Mouse (Mus musculus) lung, embryonic 15.5 days (tissue): ENCODE measurements around the gene Olfr153. TPM values are rescaled to one million over a fixed set of nuclear protein-coding genes. Genes with fewer than 3 reads are reported as not detected.
A peak's percentile ranks its signal among the peaks of the same experiment; 100 is the strongest.
"Not testable (repeated sequence)": the region's sequence is repeated elsewhere in the genome, so short reads cannot be mapped to it uniquely, and the experiment has no call there.

Experiments
- ATAC-seq: fragments of 200-750 bp; cut with Nextera tagmentation; 2 replicates; pipeline ENCODE4 v1.8.0; 2017; ENCODE audit warnings: moderate number of reproducible peaks, borderline replicate concordance; ENCODE audit not compliant: low FRiP score, low TSS enrichment; ENCODE audit errors: extremely low read depth
- H3K27ac ChIP-seq: fragments of 300-500 bp; sonication (generic); 2 replicates; pipeline ENCODE4 v1.5.1; 2015; ENCODE audit warnings: moderate library complexity, mild to moderate bottlenecking, inconsistent platforms
- H3K27me3 ChIP-seq: fragments of 300-500 bp; sonication (generic); 2 replicates; pipeline ENCODE4 v1.6.1; 2015; ENCODE audit warnings: inconsistent platforms
- H3K36me3 ChIP-seq: fragments of 300-500 bp; sonication (generic); 2 replicates; pipeline ENCODE4 v1.6.1; 2015; ENCODE audit warnings: inconsistent platforms
- H3K4me1 ChIP-seq: fragments of 300-500 bp; sonication (generic); 2 replicates; pipeline ENCODE4 v1.6.1; 2015; ENCODE audit warnings: inconsistent platforms
- H3K4me2 ChIP-seq: fragments of 300-500 bp; sonication (generic); 2 replicates; pipeline ENCODE4 v1.6.1; 2015; ENCODE audit warnings: inconsistent platforms, mild to moderate bottlenecking, moderate library complexity
- H3K4me3 ChIP-seq: fragments of 300-500 bp; sonication (generic); 2 replicates; pipeline ENCODE4 v1.5.1; 2015; ENCODE audit warnings: mild to moderate bottlenecking, inconsistent platforms
- H3K9ac ChIP-seq: fragments of 300-500 bp; sonication (generic); 2 replicates; pipeline ENCODE4 v1.6.1; 2015; ENCODE audit warnings: inconsistent platforms
- H3K9me3 ChIP-seq: fragments of 300-500 bp; sonication (generic); 2 replicates; pipeline ENCODE4 v1.6.1; 2016; ENCODE audit warnings: inconsistent platforms
- WGBS: fragments of 180-500 bp; shearing (Covaris S2); methylation state at CpG from one replicate; pipeline ENCODE4 v1.1.7; 2015; 5-methylcytosine and 5-hydroxymethylcytosine counted together
- polyA plus RNA-seq: library from polyadenylated mRNA; unstranded; fragments of >200 nt; fragmentation: Nextera tagmentation; extraction: Ambion mirVana; gene quantifications from 2 replicates; pipeline ENCODE4 v1.2.1, GENCODE M21; 2015

The Olfr153 gene
- not detected in 2 replicates for polyA plus RNA-seq

- Histone ChIP-seq H3K27ac (no peak within 1 kb of the TSS), H3K27me3 (no peaks in the 10 kb centered on the region), H3K36me3 (no peaks in the 10 kb centered on the region), H3K9ac (no peak within 1 kb of the TSS), H3K4me3 (no peak within 1 kb of the TSS), H3K9me3 (no peaks in the 10 kb centered on the region), H3K4me1 (no peaks in the 10 kb centered on the region), H3K4me2 (no peak within 1 kb of the TSS)
- no peak for ATAC-seq
These were observed at the start of gene Olfr153 for GRCm38 (mm10) chr2:87531496-87531895. Gene Olfr153, plus strand, starts transcription at chr2:87531796.

DNA sequence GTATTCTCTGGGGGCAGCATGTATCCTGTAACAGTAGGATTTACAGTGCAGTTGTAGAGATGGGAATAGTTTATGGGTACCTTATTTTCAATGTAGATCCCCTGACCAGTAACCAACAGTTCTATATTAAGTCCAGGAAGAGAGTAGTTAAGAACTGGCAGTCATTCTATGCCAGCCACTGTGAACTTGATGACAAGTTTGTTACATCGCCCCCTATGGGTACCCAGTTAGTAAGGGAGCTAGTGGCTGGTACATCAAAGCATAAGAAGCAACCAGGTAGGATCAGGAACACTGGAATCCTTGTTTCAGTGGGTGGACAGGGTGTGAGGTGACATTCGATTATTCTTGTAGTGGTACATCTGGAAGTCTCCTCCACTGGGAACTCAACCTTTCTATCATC, 49.3 kb upstream of the Olfr153 start:
- H3K36me3 ChIP-seq: no peaks in the 10 kb centered on the region
- H3K9me3 ChIP-seq: no peaks in the 10 kb centered on the region
- H3K4me1 ChIP-seq: no peaks in the 10 kb centered on the region
- ATAC-seq: no peak
- H3K27me3 ChIP-seq: no peaks in the 10 kb centered on the region
- H3K4me3 ChIP-seq: no peak overlapping the region
- no peak overlapping the region for H3K27ac ChIP-seq
- WGBS: 57% methylated on average over 2 of the region's 2 CpGs
- no peak overlapping the region for H3K4me2 ChIP-seq
- no peak overlapping the region for H3K9ac ChIP-seq

GRCm38 (mm10) chr2:87496993-87497392, 34.6 kb upstream of the Olfr153 start, which contains the start of gene Pramel7:
Gene Pramel7, minus strand, starts transcription at chr2:87497093.
- H3K27me3 ChIP-seq, H3K4me1 ChIP-seq: not testable (repeated sequence)

GRCm38 (mm10) chr2:87506265-87506664, 25.3 kb upstream of the Olfr153 start, which contains the start of gene Pramel6:
Gene Pramel6, plus strand, starts transcription at chr2:87506565.
- H3K4me2 ChIP-seq: no peak within 1 kb of the TSS
- WGBS: 76% methylated on average over 6 of the region's 6 CpGs
- H3K27ac ChIP-seq: no peak within 1 kb of the TSS
- H3K9ac ChIP-seq: no peak within 1 kb of the TSS
- no peaks in the 10 kb centered on the region for H3K36me3 ChIP-seq
- no peaks in the 10 kb centered on the region for H3K27me3 ChIP-seq
- H3K4me1 ChIP-seq: no peaks in the 10 kb centered on the region
- H3K9me3 ChIP-seq: no peaks in the 10 kb centered on the region
- no peak for ATAC-seq
- H3K4me3 ChIP-seq: no peak within 1 kb of the TSS

More at GRCm38 (mm10) chr2:87496993-87497392, 34.6 kb upstream of the Olfr153 start, which contains the start of gene Pramel7:
- H3K9ac ChIP-seq, H3K36me3 ChIP-seq, H3K4me3 ChIP-seq, H3K9me3 ChIP-seq, H3K27ac ChIP-seq, ATAC-seq, H3K4me2 ChIP-seq: not testable (repeated sequence)
- WGBS: 76% methylated on average over 4 of the region's 5 CpGs

DNA sequence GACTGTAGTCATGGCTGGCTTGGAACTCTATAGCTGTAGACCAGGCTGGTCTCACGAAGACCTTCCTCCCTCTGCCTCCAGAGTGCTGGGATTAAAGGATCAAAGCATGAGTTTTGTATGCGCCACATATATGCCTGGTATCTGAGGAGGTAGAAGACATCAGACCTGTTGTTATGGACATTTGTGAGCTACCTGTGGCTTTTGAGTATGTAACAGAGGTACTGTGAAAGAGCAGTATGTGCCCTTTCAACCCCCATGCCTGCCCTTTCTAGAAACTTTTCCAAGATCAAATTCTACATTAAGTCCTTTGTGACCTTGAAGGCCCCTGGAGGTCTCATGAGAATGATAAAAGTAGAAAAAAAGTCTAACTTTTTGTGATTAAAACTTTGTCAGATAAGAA, 16.6 kb upstream of the Olfr153 start:
- no peaks in the 10 kb centered on the region for H3K27me3 ChIP-seq
- H3K4me1 ChIP-seq: no peaks in the 10 kb centered on the region
- no peak overlapping the region for H3K9ac ChIP-seq
- WGBS: 85% methylated on average over 2 of the region's 2 CpGs
- no peaks in the 10 kb centered on the region for H3K36me3 ChIP-seq
- no peak overlapping the region for H3K4me2 ChIP-seq
- H3K27ac ChIP-seq: no peak overlapping the region
- H3K9me3 ChIP-seq: no peaks in the 10 kb centered on the region
- ATAC-seq: no peak
- no peak overlapping the region for H3K4me3 ChIP-seq

- 67% methylated on average over 7 of the region's 8 CpGs for WGBS
- Histone ChIP-seq H3K9me3 (no peaks in the 10 kb centered on the region), H3K4me2 (no peak overlapping the region), H3K4me3 (no peak overlapping the region), H3K4me1 (no peaks in the 10 kb centered on the region), H3K27me3 (no peaks in the 10 kb centered on the region), H3K36me3 (no peaks in the 10 kb centered on the region), H3K27ac (no peak overlapping the region), H3K9ac (no peak overlapping the region)
- no peak for ATAC-seq
These were observed 16.0 kb upstream of the Olfr153 start for GRCm38 (mm10) chr2:87515457-87516060.

DNA sequence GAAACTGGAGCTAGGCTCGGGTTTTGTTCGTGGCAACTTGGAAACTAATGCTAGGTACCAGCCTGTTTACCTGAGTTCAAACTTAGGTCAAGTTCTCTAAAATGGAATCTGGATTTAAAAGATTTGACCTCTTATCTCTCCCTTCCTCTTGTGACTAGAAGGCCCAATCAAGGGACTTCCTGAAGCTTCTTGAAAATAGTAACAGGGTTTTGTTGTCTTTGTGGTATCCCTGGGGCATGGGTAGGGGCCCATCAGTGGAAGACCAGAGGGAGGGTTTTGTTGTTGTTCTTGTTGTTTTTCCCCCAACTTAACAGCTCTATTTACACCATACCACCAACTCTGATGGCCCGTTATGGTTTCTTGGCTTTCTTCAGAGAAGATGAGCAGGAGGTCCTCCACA, 15.0 kb upstream of the Olfr153 start:
- 83% methylated on average over 3 of the region's 3 CpGs for WGBS
- no peak for ATAC-seq
- Histone ChIP-seq H3K36me3 (no peaks in the 10 kb centered on the region), H3K9ac (no peak overlapping the region), H3K9me3 (no peaks in the 10 kb centered on the region), H3K27me3 (no peaks in the 10 kb centered on the region), H3K4me3 (no peak overlapping the region), H3K27ac (no peak overlapping the region), H3K4me1 (no peaks in the 10 kb centered on the region), H3K4me2 (no peak overlapping the region)

DNA sequence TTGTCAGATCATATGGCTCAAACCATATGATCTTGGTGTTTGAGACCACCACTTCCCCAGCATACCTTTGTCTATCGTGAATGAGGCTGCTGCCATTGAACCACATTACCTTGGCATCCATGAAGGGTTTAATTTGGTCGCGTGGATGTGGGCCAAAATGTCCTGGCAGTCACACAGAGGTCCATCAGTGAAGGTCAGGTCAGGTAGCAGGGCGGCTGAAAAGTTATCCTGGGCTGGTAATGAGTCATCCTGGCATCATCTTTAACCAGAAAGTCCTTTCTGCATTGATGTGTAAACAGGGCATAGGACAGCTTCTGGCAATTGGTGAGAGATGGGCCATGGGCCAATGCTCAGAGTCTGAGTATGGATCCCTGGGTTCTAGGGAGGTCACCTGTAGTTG, 10.9 kb upstream of the Olfr153 start:
- 77% methylated on average over 4 of the region's 4 CpGs for WGBS
- no peak for ATAC-seq
- no peak overlapping the region for H3K9ac ChIP-seq

GRCm38 (mm10) chr2:87525899-87526616, 5.5 kb upstream of the Olfr153 start:
- not testable (repeated sequence) for H3K9ac ChIP-seq, H3K27me3 ChIP-seq, ATAC-seq, H3K4me3 ChIP-seq, H3K27ac ChIP-seq, H3K9me3 ChIP-seq, H3K36me3 ChIP-seq, H3K4me1 ChIP-seq
- WGBS: 31% methylated on average over 39 of the region's 39 CpGs
- H3K4me2 ChIP-seq: peak overlapping the region; percentile 33; the same call in 1 of the 2 replicates

More for the DNA sequence above, 10.9 kb upstream of the Olfr153 start:
- H3K27me3 ChIP-seq: no peaks in the 10 kb centered on the region
- H3K4me2 ChIP-seq: no peak overlapping the region
- H3K27ac ChIP-seq: no peak overlapping the region
- H3K36me3 ChIP-seq: no peaks in the 10 kb centered on the region
- H3K9me3 ChIP-seq: no peaks in the 10 kb centered on the region
- no peaks in the 10 kb centered on the region for H3K4me1 ChIP-seq
- H3K4me3 ChIP-seq: no peak overlapping the region

DNA sequence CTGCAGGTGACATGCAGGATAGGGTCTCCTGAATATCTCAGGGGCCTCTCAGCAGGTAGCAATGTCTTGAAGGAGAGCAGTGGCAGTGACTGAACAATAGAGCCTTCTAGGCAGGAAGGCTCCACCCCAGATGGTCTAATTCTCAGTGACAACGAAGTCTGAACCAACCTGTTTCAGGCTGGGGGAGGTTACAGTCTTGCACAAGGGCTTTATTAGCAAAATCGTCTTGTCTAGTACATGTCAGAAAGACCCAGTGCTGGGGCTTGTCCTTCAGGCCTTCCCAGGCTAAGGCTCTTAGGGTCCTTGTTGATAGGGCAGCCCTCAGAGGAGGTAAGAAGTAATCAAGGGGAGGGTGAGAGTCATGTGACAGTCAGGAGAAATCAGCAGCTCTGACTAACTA, 3.2 kb downstream of the Olfr153 start:
- Histone ChIP-seq H3K9me3 (no peaks in the 10 kb centered on the region), H3K27ac (no peak overlapping the region), H3K27me3 (no peaks in the 10 kb centered on the region), H3K4me3 (no peak overlapping the region), H3K9ac (no peak overlapping the region), H3K4me2 (no peak overlapping the region), H3K36me3 (no peaks in the 10 kb centered on the region), H3K4me1 (no peaks in the 10 kb centered on the region)
- WGBS: 68% methylated on average over 2 of the region's 2 CpGs
- ATAC-seq: no peak

DNA sequence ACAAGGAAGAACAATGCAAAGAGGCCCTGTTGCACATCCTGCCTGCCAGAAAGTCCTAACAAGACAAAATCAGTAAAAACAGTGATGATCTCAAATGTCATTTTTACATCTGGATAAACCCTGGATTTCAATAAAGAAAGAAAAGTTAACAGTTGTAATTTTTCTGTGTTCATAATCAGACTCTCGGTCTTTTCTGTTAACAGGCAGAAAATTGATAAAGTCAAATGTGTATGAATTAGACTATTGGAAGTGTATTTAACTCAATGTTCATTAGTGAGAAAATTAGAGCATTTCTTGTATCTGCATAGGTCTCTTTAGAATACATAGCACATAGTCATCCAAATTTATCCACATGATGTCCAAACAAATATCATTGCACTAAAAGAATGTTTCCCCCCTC, 13.8 kb downstream of the Olfr153 start, which contains the start of gene Olfr1128:
Olfr1128 (minus strand) TSS at position 101 of the 400 bp plus-strand sequence.
- Histone ChIP-seq H3K27ac (no peak within 1 kb of the TSS), H3K9ac (no peak within 1 kb of the TSS), H3K4me1 (no peaks in the 10 kb centered on the region), H3K9me3 (no peaks in the 10 kb centered on the region), H3K4me3 (no peak within 1 kb of the TSS), H3K36me3 (no peaks in the 10 kb centered on the region), H3K27me3 (no peaks in the 10 kb centered on the region), H3K4me2 (no peak within 1 kb of the TSS)
- ATAC-seq: no peak
- WGBS: 79% methylated on average over 1 of the region's 1 CpGs

GRCm38 (mm10) chr2:87573602-87574001, 42.0 kb downstream of the Olfr153 start, which contains the start of gene Olfr1129:
Gene Olfr1129, plus strand, starts transcription at chr2:87573902.
- H3K4me3 ChIP-seq, H3K4me1 ChIP-seq, H3K9ac ChIP-seq, H3K36me3 ChIP-seq, ATAC-seq, H3K27me3 ChIP-seq, H3K9me3 ChIP-seq, H3K27ac ChIP-seq, H3K4me2 ChIP-seq: not testable (repeated sequence)
- 60% methylated on average over 1 of the region's 1 CpGs for WGBS
